Mouse (Mus musculus) testis, adult 2 months (tissue): ENCODE data around the gene Ccnjl. TPM values are rescaled to one million over a fixed set of nuclear protein-coding genes. Genes with fewer than 3 reads are reported as not detected.
A peak's percentile ranks its signal among the peaks of the same experiment; 100 is the strongest.

Source experiments
- H3K27ac ChIP-seq: fragments of 200-500 bp; 2 replicates; pipeline ENCODE4 v1.5.1; 2012; ENCODE audit warnings: low read depth, low read length; ENCODE audit not compliant: control insufficient read depth, insufficient read depth
- H3K27me3 ChIP-seq: fragments of 200-500 bp; 2 replicates; pipeline ENCODE4 v1.6.1; 2012; ENCODE audit warnings: mild to moderate bottlenecking, low read length, moderate library complexity; ENCODE audit not compliant: control insufficient read depth, insufficient read depth
- H3K36me3 ChIP-seq: fragments of 200-500 bp; 2 replicates; pipeline ENCODE4 v1.6.1; 2012; ENCODE audit warnings: mild to moderate bottlenecking, low read length; ENCODE audit not compliant: control insufficient read depth, insufficient read depth
- H3K4me1 ChIP-seq: fragments of 200-500 bp; 2 replicates; pipeline ENCODE4 v1.6.1; 2012; ENCODE audit warnings: low read length; ENCODE audit not compliant: control insufficient read depth, insufficient read depth
- H3K4me3 ChIP-seq: fragments of 200-500 bp; 2 replicates; pipeline ENCODE4 v1.5.1; 2012; ENCODE audit warnings: low read depth, mild to moderate bottlenecking, low read length, moderate library complexity, mixed read lengths; ENCODE audit not compliant: control insufficient read depth
- CTCF ChIP-seq: fragments of 200-500 bp; IDR thresholded peaks from 2 replicates; pipeline ENCODE4 v1.5.1; 2012; ENCODE audit warnings: low read depth, mild to moderate bottlenecking, inconsistent platforms, low read length, moderate library complexity; ENCODE audit not compliant: control insufficient read depth, insufficient read depth, insufficient replicate concordance
- POLR2A ChIP-seq: fragments of 200-500 bp; IDR thresholded peaks from 2 replicates; pipeline ENCODE4 v1.6.1; 2012; ENCODE audit warnings: low read depth, mild to moderate bottlenecking, inconsistent platforms, low read length, moderate library complexity; ENCODE audit not compliant: control insufficient read depth
- polyA plus RNA-seq: library from polyadenylated mRNA; depleted of rRNA; stranded (reverse); fragments of >200 nt; gene quantifications from 2 replicates; pipeline ENCODE4 v1.2.3, GENCODE M21; 2012

Ccnjl gene
- polyA plus RNA-seq, 1 experiment = 2.8 TPM

GRCm38 (mm10) chr11:43485855-43486254 is 42.7 kb upstream of the Ccnjl start:
- no peaks in the 10 kb centered on the region for H3K27me3 ChIP-seq
- H3K36me3 ChIP-seq = no peaks in the 10 kb centered on the region
- no peak for TF ChIP-seq POLR2A
- no peak for TF ChIP-seq CTCF
- H3K4me3 ChIP-seq = no peak overlapping the region
- peaks cover 3% of the 10 kb centered on the region for H3K4me1 ChIP-seq
- no peak overlapping the region for H3K27ac ChIP-seq

- no peaks in the 10 kb centered on the region for H3K36me3 ChIP-seq
- TF ChIP-seq CTCF (peak; percentile 94; the same call in 1 of the 2 replicates), POLR2A (no peak)
- no peak overlapping the region for H3K27ac ChIP-seq
Measured at GRCm38 (mm10) chr11:43492663-43493062, 35.9 kb upstream of the Ccnjl start.

GRCm38 (mm10) chr11:43493815-43494409 is 34.7 kb upstream of the Ccnjl start:
- peak; percentile 79 for TF ChIP-seq CTCF
- no peak for TF ChIP-seq POLR2A
- no peak overlapping the region for H3K4me3 ChIP-seq
- no peaks in the 10 kb centered on the region for H3K27me3 ChIP-seq
- no peak overlapping the region for H3K27ac ChIP-seq
- H3K36me3 ChIP-seq = no peaks in the 10 kb centered on the region
- peaks cover 13% of the 10 kb centered on the region for H3K4me1 ChIP-seq

More at GRCm38 (mm10) chr11:43492663-43493062, 35.9 kb upstream of the Ccnjl start:
- Histone ChIP-seq H3K4me3 (no peak overlapping the region), H3K27me3 (no peaks in the 10 kb centered on the region), H3K4me1 (peaks cover 5% of the 10 kb centered on the region)

GRCm38 (mm10) chr11:43495037-43495436 is 33.5 kb upstream of the Ccnjl start:
- no peaks in the 10 kb centered on the region for H3K27me3 ChIP-seq
- H3K4me1 ChIP-seq = peaks cover 13% of the 10 kb centered on the region
- TF ChIP-seq CTCF (no peak), POLR2A (no peak)

GRCm38 (mm10) chr11:43495532-43495931 is 33.1 kb upstream of the Ccnjl start:
- TF ChIP-seq POLR2A = no peak
- no peak for TF ChIP-seq CTCF
- H3K4me1 ChIP-seq = peaks cover 13% of the 10 kb centered on the region
- no peak overlapping the region for H3K27ac ChIP-seq
- H3K4me3 ChIP-seq = no peak overlapping the region
- no peaks in the 10 kb centered on the region for H3K27me3 ChIP-seq
- H3K36me3 ChIP-seq = no peaks in the 10 kb centered on the region

More at GRCm38 (mm10) chr11:43495037-43495436, 33.5 kb upstream of the Ccnjl start:
- Histone ChIP-seq H3K4me3 (no peak overlapping the region), H3K27ac (no peak overlapping the region), H3K36me3 (no peaks in the 10 kb centered on the region)

- no peaks in the 10 kb centered on the region for H3K36me3 ChIP-seq
- H3K27ac ChIP-seq = no peak overlapping the region
- H3K4me1 ChIP-seq = peaks cover 7% of the 10 kb centered on the region
- H3K4me3 ChIP-seq = no peak overlapping the region
- no peaks in the 10 kb centered on the region for H3K27me3 ChIP-seq
- TF ChIP-seq CTCF (no peak), POLR2A (no peak)
Measured at GRCm38 (mm10) chr11:43501256-43501655, 27.3 kb upstream of the Ccnjl start.

GRCm38 (mm10) chr11:43505188-43505587 is 23.4 kb upstream of the Ccnjl start:
- Histone ChIP-seq H3K4me3 (no peak overlapping the region), H3K27ac (no peak overlapping the region), H3K36me3 (no peaks in the 10 kb centered on the region), H3K27me3 (no peaks in the 10 kb centered on the region), H3K4me1 (no peaks in the 10 kb centered on the region)
- TF ChIP-seq CTCF = no peak
- TF ChIP-seq POLR2A = no peak

GRCm38 (mm10) chr11:43507976-43508375 is 20.6 kb upstream of the Ccnjl start:
- TF ChIP-seq POLR2A (no peak), CTCF (no peak)
- Histone ChIP-seq H3K4me3 (no peak overlapping the region), H3K4me1 (no peaks in the 10 kb centered on the region), H3K36me3 (no peaks in the 10 kb centered on the region), H3K27ac (no peak overlapping the region), H3K27me3 (no peaks in the 10 kb centered on the region)

GRCm38 (mm10) chr11:43509878-43510277 is 18.7 kb upstream of the Ccnjl start:
- Histone ChIP-seq H3K4me3 (no peak overlapping the region), H3K27ac (no peak overlapping the region), H3K4me1 (no peaks in the 10 kb centered on the region), H3K27me3 (no peaks in the 10 kb centered on the region), H3K36me3 (no peaks in the 10 kb centered on the region)
- TF ChIP-seq CTCF (no peak), POLR2A (no peak)
